Mouse (Mus musculus) myocyte (in vitro differentiated cells): ENCODE data around the gene Cers4.

Experiments
- E2F4 ChIP-seq: IDR thresholded peaks from one replicate; pipeline ENCODE4 v1.6.1; 2011; ENCODE audit warnings: mild to moderate bottlenecking, control low read depth, moderate library complexity; ENCODE audit not compliant: insufficient read depth
- MAX ChIP-seq: IDR thresholded peaks from one replicate; pipeline ENCODE4 v1.6.1; 2011; ENCODE audit warnings: low read depth, mild to moderate bottlenecking, control low read depth
- MYOD1 ChIP-seq, 3 experiments: IDR thresholded peaks; one replicate each; pipeline ENCODE4 v1.6.1; 2011; ENCODE audit warnings: control low read depth in 2 of 3, low read depth in 2 of 3, mild to moderate bottlenecking in 2 of 3, moderate library complexity in 1 of 3; ENCODE audit not compliant: insufficient read length in 2 of 3, control insufficient read depth in 1 of 3
- MYOG ChIP-seq, 3 experiments: IDR thresholded peaks; one replicate each; pipeline ENCODE4 v1.6.1; 2011; ENCODE audit warnings: control low read depth in 2 of 3, low read depth in 2 of 3, mild to moderate bottlenecking in 2 of 3; ENCODE audit not compliant: insufficient read length in 2 of 3, control insufficient read depth in 1 of 3, insufficient read depth in 1 of 3
- POLR2A ChIP-seq: IDR thresholded peaks from one replicate; pipeline ENCODE4 v1.6.1; 2011; ENCODE audit warnings: low read depth, mild to moderate bottlenecking, control low read depth, moderate library complexity; ENCODE audit not compliant: insufficient read length
- SRF ChIP-seq: IDR thresholded peaks from one replicate; pipeline ENCODE4 v1.6.1; 2011; ENCODE audit warnings: low read depth; ENCODE audit not compliant: control insufficient read depth, insufficient read length
- TCF12 ChIP-seq: IDR thresholded peaks from one replicate; pipeline ENCODE4 v1.6.1; 2011; ENCODE audit warnings: mild to moderate bottlenecking, control low read depth; ENCODE audit not compliant: poor library complexity, insufficient read depth, severe bottlenecking
- TCF3 ChIP-seq: IDR thresholded peaks from one replicate; pipeline ENCODE4 v1.6.1; 2011; ENCODE audit warnings: low read depth, control low read depth; ENCODE audit not compliant: insufficient read length
- USF1 ChIP-seq: IDR thresholded peaks from one replicate; pipeline ENCODE4 v1.6.1; 2011; ENCODE audit warnings: low read depth, mild to moderate bottlenecking, control low read depth, moderate library complexity

DNA sequence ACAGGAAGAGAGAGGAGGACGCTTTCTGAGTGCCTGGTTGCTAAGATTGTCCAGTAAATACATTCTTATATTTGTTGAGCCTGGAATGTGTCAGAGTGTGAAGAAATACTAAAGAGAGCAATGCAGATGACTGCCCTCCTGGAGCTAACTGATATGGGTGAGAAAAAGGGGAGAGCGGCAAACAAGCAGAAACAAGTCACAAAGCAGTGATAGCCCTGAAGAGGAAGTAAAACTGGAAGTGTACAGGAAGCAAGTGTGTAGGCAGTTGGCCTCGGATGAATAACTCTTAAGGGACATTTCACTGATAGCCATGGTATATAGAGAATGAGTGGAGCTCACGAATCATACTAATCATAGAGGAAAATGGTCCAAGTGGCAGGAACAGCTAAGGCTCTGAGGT, 28.6 kb downstream of the Cers4 start:
- TF ChIP-seq POLR2A (no peak), USF1 (no peak), SRF (no peak), MYOG (IDR thresholded peaks at IDR 0.05; ENCODE audit: control insufficient read depth in 1 of 3, insufficient read depth in 1 of 3, insufficient read length in 2 of 3, low read depth in 2 of 3) (no peak), MYOD1 (IDR thresholded peaks at IDR 0.05; ENCODE audit: control insufficient read depth in 1 of 3, insufficient read length in 2 of 3, low read depth in 2 of 3) (no peak), TCF12 (no peak), E2F4 (no peak), TCF3 (no peak), MAX (no peak)
